Mouse (Mus musculus): Measurements from ENCODE around the gene Gad2. TPM values are rescaled to one million over a fixed set of nuclear protein-coding genes. Genes with fewer than 3 reads are reported as not detected.
"Not testable (repeated sequence)": the region's sequence is repeated elsewhere in the genome, so short reads cannot be mapped to it uniquely, and the experiment has no call there.

The Gad2 gene
- total RNA-seq (2012; rRNA removed) = 0.13 TPM in 1 of 2 replicates, not detected in the other

DNA sequence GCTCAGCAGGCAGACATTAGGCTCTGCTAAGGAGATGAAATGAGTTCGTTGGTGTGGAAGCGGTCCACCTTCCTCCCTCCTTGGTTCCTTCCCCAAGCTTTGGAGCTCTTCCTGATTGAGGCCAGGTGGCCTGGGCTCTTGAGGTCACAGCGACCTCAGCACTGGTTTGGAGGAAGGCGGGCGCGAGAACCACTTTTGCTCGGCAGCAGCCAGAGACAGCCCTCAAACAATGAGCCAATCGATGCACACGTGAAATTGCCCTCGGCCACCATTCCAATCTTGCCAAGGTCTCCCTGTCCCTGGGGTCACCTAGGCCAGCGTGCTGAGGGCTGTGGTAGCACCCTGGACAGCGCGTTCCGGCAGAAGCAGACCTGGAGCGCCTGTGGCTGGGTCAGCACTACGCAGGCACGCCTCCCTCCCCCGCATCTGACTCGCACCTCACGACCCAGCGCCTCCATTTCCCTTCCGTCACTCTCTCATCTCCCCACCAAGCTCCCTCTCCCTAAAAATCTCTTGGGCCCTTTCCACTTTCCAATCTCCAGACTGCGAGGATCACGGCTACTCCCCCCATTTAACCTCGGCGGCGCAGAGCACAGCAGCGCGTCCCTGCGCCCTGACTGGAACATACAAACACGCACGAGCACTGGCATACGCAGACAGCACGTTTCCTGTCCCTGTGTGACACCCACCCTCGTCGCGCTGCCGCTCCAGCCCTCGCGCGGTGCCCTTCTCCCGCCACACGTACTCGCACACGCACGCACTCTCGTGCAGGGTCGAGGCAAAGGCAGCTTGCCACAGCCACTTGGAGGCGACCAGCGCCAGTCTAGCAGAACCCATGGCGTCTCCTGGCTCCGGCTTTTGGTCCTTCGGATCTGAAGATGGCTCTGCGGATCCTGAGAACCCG lies at the start of gene Gad2:
TSS of gene Gad2 (plus strand) at position 378 of the 904 bp plus-strand sequence.
- Histone ChIP-seq H3K9ac (ENCODE audit: insufficient read depth, low read depth, low read length, poor library complexity, severe bottlenecking) (0 out of 2 replicates have a peak within 1 kb of the TSS, but pooled peaks have one; percentile 8), H3K4me1 (ENCODE audit: control insufficient read depth in 2 of 2, insufficient read depth in 2 of 2, low read length in 2 of 2, poor library complexity in 1 of 2) (peaks cover 0 to 10% of the 10 kb centered on the region in 2 experiments; a peak in 1 of 4 replicates)

GRCm38 (mm10) chr2:22587469-22588169 lies 34.4 kb upstream of the Gad2 start:
- H3K9ac ChIP-seq (ENCODE audit: insufficient read depth, low read depth, low read length, poor library complexity, severe bottlenecking); H3K4me1 ChIP-seq (ENCODE audit: control insufficient read depth in 2 of 2, insufficient read depth in 2 of 2, low read length in 2 of 2, poor library complexity in 1 of 2); H3K27ac ChIP-seq (ENCODE audit: insufficient read depth, low read depth, low read length, poor library complexity, severe bottlenecking); DNase-seq (ENCODE audit: low read depth, low spot score); in situ Hi-C loops (cut with MboI; ENCODE audit: low sequenced_read_pairs in 2 of 2, unreplicated experiment in 2 of 2); H3K36me3 ChIP-seq (ENCODE audit: control insufficient read depth, insufficient read depth, low read length, poor library complexity, severe bottlenecking); H3K9me3 ChIP-seq (ENCODE audit: control insufficient read depth, insufficient read depth, low read depth, low read length); H3K4me3 ChIP-seq (ENCODE audit: insufficient read depth in 1 of 2, low read depth in 1 of 2, low read length in 2 of 2, poor library complexity in 1 of 2, severe bottlenecking in 1 of 2): not testable (repeated sequence)

More for the DNA sequence above, at the start of gene Gad2:
- TF ChIP-seq ZNF384 (IDR thresholded peaks at IDR 0.05; ENCODE audit: low read depth, low read length) (no peak), ZC3H11A (IDR thresholded peaks at IDR 0.05; ENCODE audit: borderline replicate concordance, low read depth, low read length) (no peak), HCFC1 (IDR thresholded peaks at IDR 0.05; ENCODE audit: borderline replicate concordance, insufficient read depth, low read length) (no peak)
- in situ Hi-C loops (cut with MboI; ENCODE audit: low sequenced_read_pairs in 2 of 2, unreplicated experiment in 2 of 2) = no loop called here
- Histone ChIP-seq H3K27ac (ENCODE audit: insufficient read depth, low read depth, low read length, poor library complexity, severe bottlenecking) (no peak within 1 kb of the TSS), H3K4me3 (ENCODE audit: insufficient read depth in 1 of 2, low read depth in 1 of 2, low read length in 2 of 2, poor library complexity in 1 of 2, severe bottlenecking in 1 of 2) (peak within 1 kb of the TSS; percentile 64 to 67), H3K36me3 (ENCODE audit: control insufficient read depth, insufficient read depth, low read length, poor library complexity, severe bottlenecking) (no peaks in the 10 kb centered on the region), H3K9me3 (ENCODE audit: control insufficient read depth, insufficient read depth, low read depth, low read length) (no peaks in the 10 kb centered on the region)
- DNase-seq (ENCODE audit: low read depth, low spot score) = peak; percentile 38

DNA sequence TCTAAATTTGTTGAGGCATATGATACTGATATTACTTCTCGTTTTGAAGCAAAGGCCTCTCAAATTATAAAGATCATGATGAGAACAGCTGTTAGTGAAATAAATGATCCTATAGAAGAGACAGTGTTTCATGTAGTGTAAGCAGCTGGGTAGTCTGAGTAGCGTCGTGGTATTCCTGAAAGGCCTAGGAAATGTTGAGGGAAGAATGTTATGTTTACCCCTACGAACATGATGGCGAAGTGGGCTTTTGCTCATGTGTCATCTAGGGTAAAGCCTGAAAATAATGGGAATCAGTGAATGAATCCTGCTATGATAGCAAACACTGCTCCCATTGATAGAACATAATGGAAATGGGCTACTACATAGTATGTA lies 33.8 kb upstream of the Gad2 start:
- in situ Hi-C loops (cut with MboI; ENCODE audit: low sequenced_read_pairs in 2 of 2, unreplicated experiment in 2 of 2); H3K9me3 ChIP-seq (ENCODE audit: control insufficient read depth, insufficient read depth, low read depth, low read length); H3K27ac ChIP-seq (ENCODE audit: insufficient read depth, low read depth, low read length, poor library complexity, severe bottlenecking); H3K36me3 ChIP-seq (ENCODE audit: control insufficient read depth, insufficient read depth, low read length, poor library complexity, severe bottlenecking); H3K4me1 ChIP-seq (ENCODE audit: control insufficient read depth in 2 of 2, insufficient read depth in 2 of 2, low read length in 2 of 2, poor library complexity in 1 of 2); H3K9ac ChIP-seq (ENCODE audit: insufficient read depth, low read depth, low read length, poor library complexity, severe bottlenecking); H3K4me3 ChIP-seq (ENCODE audit: insufficient read depth in 1 of 2, low read depth in 1 of 2, low read length in 2 of 2, poor library complexity in 1 of 2, severe bottlenecking in 1 of 2): not testable (repeated sequence)
- DNase-seq (ENCODE audit: low read depth, low spot score) = peak; percentile 69

DNA sequence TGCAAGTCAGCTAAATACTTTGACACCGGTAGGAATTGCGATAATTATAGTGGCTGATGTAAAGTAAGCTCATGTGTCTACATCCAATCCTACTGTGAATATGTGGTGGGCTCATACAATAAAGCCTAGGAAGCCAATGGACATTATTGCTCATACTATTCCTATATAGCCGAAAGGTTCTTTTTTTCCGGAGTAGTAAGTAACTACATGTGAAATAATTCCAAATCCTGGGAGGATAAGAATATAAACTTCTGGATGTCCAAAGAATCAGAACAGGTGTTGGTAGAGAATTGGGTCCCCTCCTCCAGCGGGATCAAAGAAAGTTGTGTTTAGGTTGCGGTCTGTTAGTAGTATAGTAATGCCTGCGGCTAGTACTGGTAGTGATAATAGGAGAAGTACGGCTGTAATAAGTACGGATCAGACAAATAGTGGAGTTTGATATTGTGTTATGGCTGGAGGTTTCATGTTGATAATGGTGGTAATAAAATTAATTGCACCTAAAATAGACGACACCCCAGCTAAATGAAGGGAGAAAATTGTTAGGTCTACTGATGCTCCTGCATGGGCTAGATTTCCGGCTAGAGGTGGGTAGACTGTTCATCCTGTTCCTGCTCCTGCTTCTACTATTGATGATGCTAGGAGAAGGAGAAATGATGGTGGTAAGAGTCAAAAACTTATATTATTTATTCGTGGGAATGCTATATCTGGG lies 33.2 kb upstream of the Gad2 start:
- H3K9me3 ChIP-seq (ENCODE audit: control insufficient read depth, insufficient read depth, low read depth, low read length); H3K4me1 ChIP-seq (ENCODE audit: control insufficient read depth in 2 of 2, insufficient read depth in 2 of 2, low read length in 2 of 2, poor library complexity in 1 of 2); H3K36me3 ChIP-seq (ENCODE audit: control insufficient read depth, insufficient read depth, low read length, poor library complexity, severe bottlenecking); H3K9ac ChIP-seq (ENCODE audit: insufficient read depth, low read depth, low read length, poor library complexity, severe bottlenecking); H3K4me3 ChIP-seq (ENCODE audit: insufficient read depth in 1 of 2, low read depth in 1 of 2, low read length in 2 of 2, poor library complexity in 1 of 2, severe bottlenecking in 1 of 2); H3K27ac ChIP-seq (ENCODE audit: insufficient read depth, low read depth, low read length, poor library complexity, severe bottlenecking); in situ Hi-C loops (cut with MboI; ENCODE audit: low sequenced_read_pairs in 2 of 2, unreplicated experiment in 2 of 2): not testable (repeated sequence)
- peak; percentile 15 for DNase-seq (ENCODE audit: low read depth, low spot score)

DNA sequence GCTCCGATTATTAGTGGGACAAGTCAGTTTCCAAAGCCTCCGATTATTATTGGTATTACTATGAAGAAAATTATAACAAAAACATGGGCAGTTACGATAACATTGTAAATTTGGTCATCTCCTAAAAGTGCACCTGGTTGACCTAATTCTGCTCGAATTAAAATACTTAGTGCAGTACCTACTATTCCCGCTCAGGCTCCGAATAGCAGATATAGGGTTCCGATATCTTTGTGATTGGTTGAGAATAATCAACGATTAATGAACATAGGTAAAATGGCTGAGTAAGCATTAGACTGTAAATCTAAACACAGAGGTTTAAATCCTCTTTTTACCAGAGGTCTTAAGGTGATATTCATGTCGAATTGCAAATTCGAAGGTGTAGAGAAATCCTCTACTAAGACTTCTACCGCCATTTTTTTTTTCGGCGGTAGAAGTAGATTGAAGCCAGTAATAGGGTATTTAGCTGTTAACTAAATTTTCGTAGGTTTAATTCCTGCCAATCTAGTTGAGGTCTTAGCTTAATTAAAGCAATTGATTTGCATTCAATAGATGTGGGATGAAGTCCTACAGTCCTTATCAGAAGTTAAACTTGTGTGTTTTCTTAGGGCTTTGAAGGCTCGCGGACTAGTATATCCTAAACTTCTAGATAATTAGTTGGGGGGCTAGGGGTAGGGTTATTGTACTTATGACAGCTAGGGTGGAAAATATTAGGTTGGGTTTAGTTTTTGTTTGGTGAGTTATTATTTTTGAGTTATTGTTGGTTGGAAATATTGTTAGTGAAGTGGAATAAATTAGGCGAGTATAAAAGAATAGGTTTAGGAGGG lies 32.4 kb upstream of the Gad2 start:
- H3K4me3 ChIP-seq (ENCODE audit: insufficient read depth in 1 of 2, low read depth in 1 of 2, low read length in 2 of 2, poor library complexity in 1 of 2, severe bottlenecking in 1 of 2); in situ Hi-C loops (cut with MboI; ENCODE audit: low sequenced_read_pairs in 2 of 2, unreplicated experiment in 2 of 2); H3K27ac ChIP-seq (ENCODE audit: insufficient read depth, low read depth, low read length, poor library complexity, severe bottlenecking); H3K36me3 ChIP-seq (ENCODE audit: control insufficient read depth, insufficient read depth, low read length, poor library complexity, severe bottlenecking); DNase-seq (ENCODE audit: low read depth, low spot score); H3K9me3 ChIP-seq (ENCODE audit: control insufficient read depth, insufficient read depth, low read depth, low read length); H3K4me1 ChIP-seq (ENCODE audit: control insufficient read depth in 2 of 2, insufficient read depth in 2 of 2, low read length in 2 of 2, poor library complexity in 1 of 2); H3K9ac ChIP-seq (ENCODE audit: insufficient read depth, low read depth, low read length, poor library complexity, severe bottlenecking): not testable (repeated sequence)

Data from ES-E14 (cell line).